ENCODE assay signal across 8 mouse cellular contexts in the genomic region with DNA sequence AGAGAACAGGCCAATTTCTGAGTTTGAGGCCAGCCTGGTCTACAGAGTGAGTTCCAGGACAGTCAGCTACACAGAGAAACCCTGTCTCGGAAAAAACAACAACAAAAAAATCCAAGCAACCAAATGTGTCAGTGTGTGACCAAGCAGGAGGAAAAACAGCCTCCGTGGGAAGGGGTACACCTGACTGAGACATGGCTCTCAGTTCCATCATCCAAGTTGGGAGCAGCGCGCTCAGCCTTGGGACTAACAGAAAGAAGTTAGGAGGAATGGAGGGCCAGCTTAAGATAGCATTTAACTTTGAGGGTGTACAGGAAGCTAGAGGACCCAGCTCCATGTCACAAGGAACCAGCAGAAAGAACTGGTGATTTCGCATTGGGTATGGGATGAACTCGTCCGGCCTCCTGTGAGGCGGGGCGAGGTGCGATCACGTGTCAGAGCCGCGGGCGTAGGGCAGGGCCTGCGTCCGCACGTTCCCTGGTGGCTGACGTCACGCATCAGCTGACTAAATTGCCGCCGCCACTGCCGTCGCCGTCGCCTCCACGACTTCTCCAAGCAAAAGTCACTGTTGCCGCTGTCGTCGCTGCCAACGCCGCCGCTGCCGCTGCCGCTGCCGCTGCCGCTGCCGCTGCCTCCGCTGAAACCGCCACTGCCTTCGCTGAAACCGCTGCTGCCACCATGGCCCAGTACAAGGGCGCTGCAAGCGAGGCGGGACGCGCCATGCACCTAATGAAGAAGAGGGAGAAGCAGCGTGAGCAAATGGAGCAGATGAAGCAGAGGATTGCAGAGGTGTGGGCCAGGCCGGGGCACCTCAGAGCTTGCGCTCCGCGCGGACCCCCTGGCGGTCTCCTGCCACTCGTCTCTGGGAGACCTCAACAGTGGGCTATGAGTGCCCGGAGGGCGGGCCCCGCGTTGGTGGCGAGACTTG. TPM values are rescaled to one million over a fixed set of nuclear protein-coding genes. Genes with fewer than 3 reads are reported as not detected.
DNase-seq lines count a peak whose midpoint lies in the region; ATAC-seq and TF ChIP-seq lines count a peak whose summit lies in the region.

A gene (plus strand): TSS at position 494 of the 925 bp plus-strand sequence.

- no peaks in the 10 kb centered on the region for H3K79me2 ChIP-seq in liver, adult 2 months (ENCODE audit: control insufficient read depth, insufficient read depth, low read length)

- no peaks in the 10 kb centered on the region; the same call in 1 of the 2 replicates for H3K9me3 ChIP-seq in erythroblast, embryonic 14.5 days (ENCODE audit: control insufficient read depth, low read length)
- H3K9me3 ChIP-seq in heart, embryonic 11.5 days (replicated peaks; ENCODE audit: control insufficient read depth, low read length) = no peaks in the 10 kb centered on the region
- H3K9me3 ChIP-seq in kidney, embryonic 16.5 days (ENCODE audit: low read length) = no peaks in the 10 kb centered on the region

- H3K36me3 ChIP-seq in erythroblast, embryonic 14.5 days (ENCODE audit: control insufficient read depth) = peaks cover 78% of the 10 kb centered on the region
- peaks cover 3% of the 10 kb centered on the region; the same call in 1 of the 2 replicates for H3K36me3 ChIP-seq in heart, embryonic 11.5 days (ENCODE audit: control insufficient read depth, insufficient read depth, low read length)
- H3K36me3 ChIP-seq in kidney, embryonic 16.5 days (ENCODE audit: insufficient read depth, low read length) = peaks cover 25% of the 10 kb centered on the region
- H3K36me3 ChIP-seq in liver, adult 2 months (ENCODE audit: control insufficient read depth, insufficient read depth, low read length) = peaks cover 23% of the 10 kb centered on the region

- peaks cover 35% of the 10 kb centered on the region for H3K4me1 ChIP-seq in erythroblast, embryonic 14.5 days (ENCODE audit: control insufficient read depth)
- H3K4me1 ChIP-seq in heart, embryonic 11.5 days (ENCODE audit: control insufficient read depth, insufficient read depth, low read length) = no peaks in the 10 kb centered on the region
- 0 out of 2 replicates have a peak, but pooled peaks cover 7% of the 10 kb centered on the region for H3K4me1 ChIP-seq in kidney, embryonic 16.5 days (ENCODE audit: insufficient read depth, low read length)
- no peaks in the 10 kb centered on the region for H3K4me1 ChIP-seq in liver, adult 2 months (ENCODE audit: control insufficient read depth, insufficient read depth, low read length)

- DNase-seq in CD4-positive, CD25-positive, alpha-beta regulatory T cell, adult 2 months (ENCODE audit: low read depth, low spot score) = peak; percentile 94
- DNase-seq in brain, embryonic 18.5 days (ENCODE audit: low read depth, low spot score) = peak; percentile 69
- DNase-seq in liver, adult 2 months (ENCODE audit: extremely low read depth, low read depth, low spot score) = peak; percentile 77
- DNase-seq in spleen, postnatal 36 days (ENCODE audit: low spot score in 2 of 2) = peak; percentile 88 to 90

- peak within 1 kb of the TSS; percentile 82 for H3K27ac ChIP-seq in heart, embryonic 11.5 days (ENCODE audit: low read depth, low read length)
- H3K27ac ChIP-seq in kidney, embryonic 16.5 days (ENCODE audit: low read length) = peak within 1 kb of the TSS; percentile 86
- peak within 1 kb of the TSS; percentile 80 for H3K27ac ChIP-seq in liver, adult 2 months (replicated peaks; ENCODE audit: insufficient read depth, low read depth, low read length)

- TF ChIP-seq POLR2A in liver, adult 2 months (IDR thresholded peaks at IDR 0.05; ENCODE audit: extremely low read depth, insufficient read depth, low read length) = 0 out of 2 replicates have a peak, but pooled peaks have one; percentile 46

- peak within 1 kb of the TSS; percentile 77 for H3K9ac ChIP-seq in heart, embryonic 11.5 days (ENCODE audit: low read depth, low read length)
- peak within 1 kb of the TSS; percentile 86 for H3K9ac ChIP-seq in kidney, embryonic 16.5 days (replicated peaks; ENCODE audit: low read length)
- H3K9ac ChIP-seq in liver, adult 2 months (ENCODE audit: low read depth, low read length) = peak within 1 kb of the TSS; percentile 99

- peak within 1 kb of the TSS; percentile 81 for H3K4me3 ChIP-seq in erythroblast, embryonic 14.5 days (replicated peaks)
- H3K4me3 ChIP-seq in heart, embryonic 11.5 days (ENCODE audit: low read depth, low read length) = peak within 1 kb of the TSS; percentile 65
- peak within 1 kb of the TSS; percentile 67 for H3K4me3 ChIP-seq in kidney, embryonic 16.5 days (ENCODE audit: low read length)
- H3K4me3 ChIP-seq in liver, adult 2 months (ENCODE audit: insufficient read depth, low read depth, low read length) = peak within 1 kb of the TSS; percentile 92

- peak; percentile 94 for ATAC-seq in heart, embryonic 11.5 days (replicated peaks; ENCODE audit: insufficient number of reproducible peaks, low FRiP score, low TSS enrichment)
- ATAC-seq in kidney, embryonic 16.5 days (ENCODE audit: low FRiP score, low TSS enrichment) = peak; percentile 96
- peak; percentile 99 for ATAC-seq in monocyte, adult 5-6 weeks (replicated peaks; ENCODE audit: insufficient number of reproducible peaks, low FRiP score, low TSS enrichment, poor library complexity, severe bottlenecking)

- TF ChIP-seq CTCF in liver, adult 2 months (IDR thresholded peaks at IDR 0.05; ENCODE audit: low read depth, low read length) = no peak

- peak within 1 kb of the TSS; percentile 74 for H3K4me2 ChIP-seq in heart, embryonic 11.5 days
- H3K4me2 ChIP-seq in kidney, embryonic 16.5 days (replicated peaks; ENCODE audit: low read depth, low read length) = peak within 1 kb of the TSS; percentile 70

- H3K27me3 ChIP-seq in erythroblast, embryonic 14.5 days (ENCODE audit: control insufficient read depth) = peaks cover 2% of the 10 kb centered on the region; the same call in 1 of the 2 replicates
- H3K27me3 ChIP-seq in heart, embryonic 11.5 days (ENCODE audit: control insufficient read depth, insufficient read depth, low read length) = no peaks in the 10 kb centered on the region
- no peaks in the 10 kb centered on the region for H3K27me3 ChIP-seq in kidney, embryonic 16.5 days (ENCODE audit: insufficient read depth, low read length)
- H3K27me3 ChIP-seq in liver, adult 2 months (ENCODE audit: control insufficient read depth, insufficient read depth, low read length) = no peaks in the 10 kb centered on the region

- 15% methylated on average over 59 of the region's 59 CpGs for WGBS in heart, embryonic 11.5 days (ENCODE audit: insufficient replicate concordance)
- WGBS in kidney, embryonic 16.5 days = 19% methylated on average over 59 of the region's 59 CpGs
- 1% methylated on average over 52 of the region's 59 CpGs for WGBS in liver, adult 2 months

RNA-seq across cellular contexts. Expression of the gene that starts here (rescaled TPM):
- polyA plus RNA-seq in erythroblast, embryonic 14.5 days (2012) = 4.8 and 5.6 TPM in 2 replicates
- polyA plus RNA-seq in heart, embryonic 11.5 days (2014; fragmentation: Nextera tagmentation; extraction: Ambion mirVana) = 52.9 and 54.2 TPM in 2 replicates
- 69.8 and 71.4 TPM in 2 replicates for polyA plus RNA-seq in kidney, embryonic 16.5 days (2015; fragmentation: Nextera tagmentation; extraction: Ambion mirVana)
- 8.1 and 10.3 TPM in 2 replicates for total RNA-seq in liver, adult 2 months (2014; rRNA removed)
- 6.3 and 7.3 TPM in 2 replicates for polyA plus RNA-seq in liver, adult 2 months (2012; rRNA removed)
- total RNA-seq in monocyte, adult 5-6 weeks (2017) = 83.1 to 120 TPM (median 87.7 TPM) in 3 replicates

Comparison
In these comparisons a context has a peak if more than half of its experiments do, and no peak if none do; other contexts are left out.
1. Peak in every context shown above with its lines: DNase-seq, ATAC-seq, H3K4me3 ChIP-seq and H3K27ac ChIP-seq.